ENCODE assay signal across 8 mouse cellular contexts in genomic region chr2:92012768-92013445, GRCm38 (mm10). TPM values are rescaled to one million over a fixed set of nuclear protein-coding genes. Genes with fewer than 3 reads are reported as not detected.
A peak's percentile ranks its signal among the peaks of the same experiment; 100 is the strongest.
DNase-seq lines count a peak whose midpoint lies in the region; ATAC-seq and TF ChIP-seq lines count a peak whose summit lies in the region.

No protein-coding gene starts in this region.

- 46% methylated on average over 8 of the region's 8 CpGs for WGBS in forebrain, embryonic 10.5 days
- WGBS in forebrain, postnatal 0 days: 59% methylated on average over 8 of the region's 8 CpGs
- WGBS in heart, embryonic 15.5 days: 31% methylated on average over 8 of the region's 8 CpGs
- 19% methylated on average over 8 of the region's 8 CpGs for WGBS in limb, embryonic 15.5 days

- no peak overlapping the region for H3K9ac ChIP-seq in forebrain, postnatal 0 days
- H3K9ac ChIP-seq in heart, embryonic 15.5 days: no peak overlapping the region
- H3K9ac ChIP-seq in limb, embryonic 15.5 days: no peak overlapping the region

- no peak overlapping the region; the same call in 1 of the 2 replicates for H3K4me3 ChIP-seq in forebrain, embryonic 10.5 days
- H3K4me3 ChIP-seq in forebrain, postnatal 0 days (ENCODE audit: low read depth, low read length): no peak overlapping the region
- no peak overlapping the region for H3K4me3 ChIP-seq in heart, embryonic 15.5 days
- no peak overlapping the region; the same call in 1 of the 2 replicates for H3K4me3 ChIP-seq in limb, embryonic 15.5 days

- no peak for ATAC-seq in forebrain, postnatal 0 days
- peak; percentile 11 for ATAC-seq in heart, embryonic 15.5 days (replicated peaks; ENCODE audit: insufficient number of reproducible peaks, insufficient read depth, low FRiP score, low read depth)
- peak; percentile 79 for ATAC-seq in limb, embryonic 15.5 days (ENCODE audit: insufficient number of reproducible peaks, low FRiP score, low TSS enrichment, low read depth)

- DNase-seq in forebrain, embryonic 10.5 days (ENCODE audit: extremely low spot score, low spot score): peak; percentile 33
- no peak for DNase-seq in forebrain, postnatal 0 days
- peak; percentile 27 for DNase-seq in brain, embryonic 14.5 days (ENCODE audit: low read depth)
- DNase-seq in natural killer cell, adult 2 months (ENCODE audit: low spot score in 2 of 2): no peak
- no peak for DNase-seq in thymus, postnatal 25 days
- DNase-seq in frontal cortex, adult 2 months (ENCODE audit: extremely low spot score in 1 of 2, low spot score in 1 of 2): no peak

- H3K4me2 ChIP-seq in forebrain, postnatal 0 days (ENCODE audit: low read depth): no peak overlapping the region
- H3K4me2 ChIP-seq in heart, embryonic 15.5 days: no peak overlapping the region
- peak overlapping the region; percentile 30 for H3K4me2 ChIP-seq in limb, embryonic 15.5 days

- H3K27ac ChIP-seq in forebrain, embryonic 10.5 days: peak overlapping the region; percentile 63
- no peak overlapping the region for H3K27ac ChIP-seq in forebrain, postnatal 0 days (ENCODE audit: low read depth, low read length)
- peak overlapping the region; percentile 13; the same call in 1 of the 2 replicates for H3K27ac ChIP-seq in heart, embryonic 15.5 days
- H3K27ac ChIP-seq in limb, embryonic 15.5 days: peak overlapping the region; percentile 84

- TF ChIP-seq CTCF in forebrain, postnatal 0 days (IDR thresholded peaks at IDR 0.05; ENCODE audit: low read depth): no peak
- no peak for TF ChIP-seq CTCF in brain, embryonic 14.5 days (IDR thresholded peaks at IDR 0.05; ENCODE audit: borderline replicate concordance, extremely low read depth, insufficient read depth, insufficient read length)

- H3K9me3 ChIP-seq in forebrain, embryonic 10.5 days: no peaks in the 10 kb centered on the region
- no peaks in the 10 kb centered on the region for H3K9me3 ChIP-seq in forebrain, postnatal 0 days (ENCODE audit: low read length)
- H3K9me3 ChIP-seq in heart, embryonic 15.5 days (replicated peaks): no peaks in the 10 kb centered on the region
- H3K9me3 ChIP-seq in limb, embryonic 15.5 days: no peaks in the 10 kb centered on the region

- H3K36me3 ChIP-seq in forebrain, embryonic 10.5 days (replicated peaks): no peaks in the 10 kb centered on the region
- no peaks in the 10 kb centered on the region for H3K36me3 ChIP-seq in forebrain, postnatal 0 days (ENCODE audit: insufficient read depth)
- H3K36me3 ChIP-seq in heart, embryonic 15.5 days: no peaks in the 10 kb centered on the region
- no peaks in the 10 kb centered on the region for H3K36me3 ChIP-seq in limb, embryonic 15.5 days

- no peak for TF ChIP-seq POLR2A in brain, embryonic 14.5 days (IDR thresholded peaks at IDR 0.05; ENCODE audit: borderline replicate concordance, extremely low read depth, insufficient read depth, insufficient read length, poor library complexity, severe bottlenecking)

- peaks cover 40% of the 10 kb centered on the region for H3K4me1 ChIP-seq in forebrain, embryonic 10.5 days
- H3K4me1 ChIP-seq in forebrain, postnatal 0 days (ENCODE audit: insufficient read depth): peaks cover 4% of the 10 kb centered on the region; the same call in 1 of the 2 replicates
- H3K4me1 ChIP-seq in heart, embryonic 15.5 days (replicated peaks): peaks cover 42% of the 10 kb centered on the region
- peaks cover 65% of the 10 kb centered on the region for H3K4me1 ChIP-seq in limb, embryonic 15.5 days

- peaks cover 31% of the 10 kb centered on the region for H3K27me3 ChIP-seq in forebrain, embryonic 10.5 days (ENCODE audit: poor library complexity, severe bottlenecking)
- no peaks in the 10 kb centered on the region for H3K27me3 ChIP-seq in forebrain, postnatal 0 days (ENCODE audit: insufficient read depth, low read length)
- H3K27me3 ChIP-seq in heart, embryonic 15.5 days: 0 out of 2 replicates have a peak, but pooled peaks cover 6% of the 10 kb centered on the region
- peaks cover 3% of the 10 kb centered on the region; the same call in 1 of the 2 replicates for H3K27me3 ChIP-seq in limb, embryonic 15.5 days

RNA-seq across cellular contexts. Expression of gene Creb3l1, which starts 11.4 kb away (rescaled TPM):
- 0.73 and 0.86 TPM in 2 replicates for polyA plus RNA-seq in forebrain, embryonic 10.5 days (2016; fragmentation: Nextera tagmentation; extraction: Ambion mirVana)
- total RNA-seq in forebrain, postnatal 0 days (2014; rRNA removed): 1.4 and 2.0 TPM in 2 replicates
- 2.9 TPM in 2 replicates for polyA plus RNA-seq in forebrain, postnatal 0 days (2015; fragmentation: Nextera tagmentation; extraction: Ambion mirVana)
- 1.4 and 4.7 TPM in 2 replicates for polyA plus RNA-seq in brain, embryonic 14.5 days (2012; rRNA removed)
- polyA plus RNA-seq in heart, embryonic 15.5 days (2015; fragmentation: Nextera tagmentation; extraction: Ambion mirVana): 7.5 and 11.2 TPM in 2 replicates
- polyA plus RNA-seq in limb, embryonic 15.5 days (2015; fragmentation: Nextera tagmentation; extraction: Ambion mirVana): 30.4 and 31.9 TPM in 2 replicates
- 1.7 and 1.8 TPM in 2 replicates for polyA plus RNA-seq in frontal cortex, adult 2 months (2012; rRNA removed)

RNA-seq across cellular contexts. Expression of gene Dgkz, which starts 37.2 kb away (rescaled TPM):
- 35.1 and 39.1 TPM in 2 replicates for polyA plus RNA-seq in forebrain, embryonic 10.5 days (2016; fragmentation: Nextera tagmentation; extraction: Ambion mirVana)
- total RNA-seq in forebrain, postnatal 0 days (2014; rRNA removed): 112 and 116 TPM in 2 replicates
- polyA plus RNA-seq in forebrain, postnatal 0 days (2015; fragmentation: Nextera tagmentation; extraction: Ambion mirVana): 29.1 and 31.4 TPM in 2 replicates
- 89.7 and 102 TPM in 2 replicates for polyA plus RNA-seq in brain, embryonic 14.5 days (2012; rRNA removed)
- polyA plus RNA-seq in heart, embryonic 15.5 days (2015; fragmentation: Nextera tagmentation; extraction: Ambion mirVana): 26.6 and 48.2 TPM in 2 replicates
- 30.9 and 35.9 TPM in 2 replicates for polyA plus RNA-seq in limb, embryonic 15.5 days (2015; fragmentation: Nextera tagmentation; extraction: Ambion mirVana)
- 590 and 632 TPM in 2 replicates for polyA plus RNA-seq in frontal cortex, adult 2 months (2012; rRNA removed)

Comparison
In these comparisons a context has a peak if more than half of its experiments do, and no peak if none do; other contexts are left out.
1. DNase-seq: peak in forebrain, embryonic 10.5 days (single experiment) and brain, embryonic 14.5 days (single experiment); none in forebrain, postnatal 0 days (single experiment), natural killer cell, adult 2 months (0 of 2), thymus, postnatal 25 days (single experiment) and frontal cortex, adult 2 months (0 of 2).